Mouse (Mus musculus): ENCODE results near the gene Dbil5. TPM values are rescaled to one million over a fixed set of nuclear protein-coding genes. Genes with fewer than 3 reads are reported as not detected.

The Dbil5 gene
- 0.76 TPM in 1 of 2 replicates, not detected in the other for polyA plus RNA-seq (2012; rRNA removed)

DNA sequence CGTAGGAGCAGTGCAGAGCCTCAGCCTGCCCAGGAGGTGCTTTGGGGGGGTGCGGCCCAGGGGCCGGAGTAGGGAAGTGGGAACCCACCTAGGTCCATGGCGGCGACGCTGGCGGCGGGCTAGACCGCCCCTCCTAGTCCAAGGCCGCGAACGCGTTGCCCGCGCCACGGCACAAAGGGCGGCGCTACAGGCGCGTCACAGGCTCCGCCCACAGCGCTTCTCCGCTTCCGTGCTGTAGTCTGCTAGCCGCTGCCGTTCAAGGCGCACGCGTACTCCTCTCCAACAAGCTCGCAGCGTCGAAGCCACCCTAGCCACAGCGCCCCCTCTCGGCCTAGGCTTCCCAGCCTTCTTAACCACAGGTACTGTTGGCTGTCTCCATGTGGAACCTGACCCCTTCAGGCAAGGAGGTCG lies at the start of gene Dbil5, which contains the start of gene Gemin4:
Dbil5 (plus strand) TSS at position 219 of the 411 bp plus-strand sequence.
Gemin4 (minus strand) TSS at position 275 of the 411 bp plus-strand sequence.
- Histone ChIP-seq H3K4me3 (replicated peaks; ENCODE audit: extremely low read depth, low read depth, low read length) (peak within 1 kb of the TSS; percentile 81), H3K4me1 (ENCODE audit: control insufficient read depth, insufficient read depth, low read length) (no peaks in the 10 kb centered on the region; the same call in 1 of the 2 replicates)
- DNase-seq: peak; percentile 95
- under 1% methylated on average over 35 of the region's 35 CpGs for WGBS
- TF ChIP-seq CTCF (IDR thresholded peaks at IDR 0.05; ENCODE audit: insufficient read depth, low read length) (peak; percentile 95), POLR2A (IDR thresholded peaks at IDR 0.05; ENCODE audit: borderline replicate concordance, extremely low read depth, low read depth, low read length) (peak; percentile 83; the same call in 1 of the 2 replicates)

DNA sequence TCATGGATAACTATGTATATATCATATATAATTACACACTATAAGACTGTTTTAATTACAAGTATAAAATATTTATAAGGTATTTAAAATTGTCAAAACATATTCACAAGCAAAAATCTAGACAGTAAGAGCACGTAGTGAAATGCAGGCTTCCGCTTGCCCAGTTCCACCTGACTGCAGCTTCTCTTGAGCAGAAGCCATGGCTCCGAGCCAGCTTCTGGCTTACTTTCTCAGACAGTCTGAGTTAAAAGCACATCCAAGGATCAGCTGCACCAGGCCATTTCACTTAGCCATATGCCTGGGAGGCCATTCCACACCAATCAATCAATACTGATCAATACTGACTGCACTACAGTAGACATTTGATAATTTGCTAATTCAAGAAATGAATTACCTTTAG lies 48.4 kb upstream of the Dbil5 start:
- 84% methylated on average over 3 of the region's 3 CpGs for WGBS
- no peak for TF ChIP-seq POLR2A (IDR thresholded peaks at IDR 0.05; ENCODE audit: borderline replicate concordance, extremely low read depth, low read depth, low read length)
- TF ChIP-seq CTCF (IDR thresholded peaks at IDR 0.05; ENCODE audit: insufficient read depth, low read length): no peak
- DNase-seq: no peak
- no peak overlapping the region for H3K4me3 ChIP-seq (replicated peaks; ENCODE audit: extremely low read depth, low read depth, low read length)
- no peaks in the 10 kb centered on the region for H3K4me1 ChIP-seq (ENCODE audit: control insufficient read depth, insufficient read depth, low read length)

DNA sequence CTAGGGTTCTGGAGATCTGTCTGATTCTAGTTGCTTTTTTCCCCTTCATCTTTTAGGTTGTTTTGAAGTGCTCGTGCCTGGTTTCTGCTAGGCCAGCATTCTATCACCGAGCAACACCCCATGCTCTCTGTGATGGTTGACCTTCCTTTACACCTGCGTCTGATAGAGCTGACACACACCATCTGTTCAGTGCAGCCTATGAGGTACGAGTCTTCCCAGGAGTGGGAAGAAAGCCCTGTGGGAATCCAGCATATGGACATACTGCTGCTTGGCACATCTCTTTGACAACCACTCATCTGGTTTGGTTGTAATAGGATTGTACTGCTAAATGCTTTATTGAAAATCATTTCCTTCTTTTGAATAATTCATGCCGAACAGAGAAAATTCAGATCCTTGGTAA lies 47.2 kb upstream of the Dbil5 start:
- H3K4me3 ChIP-seq (replicated peaks; ENCODE audit: extremely low read depth, low read depth, low read length): no peak overlapping the region
- no peak for DNase-seq
- no peaks in the 10 kb centered on the region for H3K4me1 ChIP-seq (ENCODE audit: control insufficient read depth, insufficient read depth, low read length)
- WGBS: 79% methylated on average over 5 of the region's 5 CpGs
- TF ChIP-seq POLR2A (IDR thresholded peaks at IDR 0.05; ENCODE audit: borderline replicate concordance, extremely low read depth, low read depth, low read length) (no peak), CTCF (IDR thresholded peaks at IDR 0.05; ENCODE audit: insufficient read depth, low read length) (no peak)

DNA sequence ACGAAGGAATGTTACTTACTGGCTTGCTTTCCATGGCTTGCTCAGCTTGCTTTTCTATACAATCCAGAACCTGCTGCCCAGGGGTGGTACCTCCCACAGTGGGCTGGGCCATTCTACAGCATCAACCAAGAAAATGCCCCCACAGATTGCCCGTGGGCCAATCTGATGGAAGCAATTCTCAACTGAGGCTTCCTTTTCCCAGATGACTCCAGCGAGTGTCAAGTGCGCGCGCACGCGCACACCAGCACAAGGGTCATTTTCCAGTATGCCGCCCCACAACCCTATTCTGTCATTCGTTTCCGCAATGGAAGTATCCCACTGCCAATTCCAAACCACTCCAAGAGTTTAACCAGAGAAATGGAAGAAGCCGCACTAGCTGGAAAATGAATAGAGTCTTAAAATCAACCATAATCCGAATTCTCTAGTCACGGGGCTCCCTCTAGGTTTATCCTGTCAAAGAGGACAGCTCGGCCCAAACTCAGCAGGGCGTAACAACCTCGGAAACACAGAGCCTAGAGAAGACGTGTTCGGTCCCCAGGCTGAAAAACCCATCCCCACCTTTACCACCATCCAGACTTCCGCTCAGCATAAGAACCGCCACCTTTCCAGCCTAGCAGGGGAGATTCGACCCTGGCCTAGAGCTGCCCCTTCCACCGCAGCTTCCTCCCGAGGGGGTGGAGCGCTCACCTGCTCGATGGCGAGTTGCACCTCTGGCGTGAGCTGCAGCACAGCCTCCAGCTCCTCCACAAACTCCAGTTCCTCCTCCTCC lies 38.5 kb upstream of the Dbil5 start:
- peak overlapping the region; percentile 75 for H3K4me3 ChIP-seq (replicated peaks; ENCODE audit: extremely low read depth, low read depth, low read length)
- under 1% methylated on average over 28 of the region's 28 CpGs for WGBS
- peaks cover 6% of the 10 kb centered on the region; the same call in 1 of the 2 replicates for H3K4me1 ChIP-seq (ENCODE audit: control insufficient read depth, insufficient read depth, low read length)
- TF ChIP-seq POLR2A (IDR thresholded peaks at IDR 0.05; ENCODE audit: borderline replicate concordance, extremely low read depth, low read depth, low read length) (no peak), CTCF (IDR thresholded peaks at IDR 0.05; ENCODE audit: insufficient read depth, low read length) (no peak)
- no peak for DNase-seq

DNA sequence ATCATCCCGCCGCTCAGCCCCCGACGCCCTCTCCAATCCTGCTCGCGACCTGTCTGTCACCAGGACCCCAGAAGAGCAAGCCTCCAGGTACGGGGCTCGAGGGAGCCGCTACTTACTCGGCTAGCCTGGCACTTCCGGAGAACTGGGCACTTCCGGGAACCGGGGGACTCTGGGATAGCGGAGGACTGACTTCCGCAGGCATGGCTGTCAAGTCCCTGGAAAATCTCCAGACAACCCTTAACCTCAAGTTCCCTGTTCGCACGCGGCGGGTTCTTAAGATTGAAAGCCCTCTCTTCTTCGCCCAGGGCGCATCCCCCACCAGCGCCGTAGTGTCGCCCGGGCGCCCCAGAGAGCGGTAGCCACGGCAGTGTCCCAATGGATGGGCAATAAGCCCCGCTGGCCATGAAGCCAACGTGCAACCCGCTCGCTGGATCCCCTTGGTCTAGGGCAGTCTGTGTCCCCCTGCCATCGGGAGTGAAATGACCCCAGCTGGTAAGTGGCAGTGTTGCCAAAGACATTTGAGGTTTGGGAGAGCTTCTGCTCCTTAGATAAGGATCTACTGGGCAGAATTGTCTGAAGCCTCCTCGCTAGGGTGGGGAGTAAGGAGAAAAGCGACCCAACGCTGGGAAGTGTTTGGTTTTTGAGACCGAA lies 37.8 kb upstream of the Dbil5 start, which contains the start of the genes Vps53 and Fam57a:
Vps53 (minus strand) TSS at position 153 of the 651 bp plus-strand sequence.
Fam57a (plus strand) TSS at position 177 of the 651 bp plus-strand sequence.
- TF ChIP-seq POLR2A (IDR thresholded peaks at IDR 0.05; ENCODE audit: borderline replicate concordance, extremely low read depth, low read depth, low read length): peak; percentile 68; the same call in 1 of the 2 replicates
- no peak for TF ChIP-seq CTCF (IDR thresholded peaks at IDR 0.05; ENCODE audit: insufficient read depth, low read length)
- peak; percentile 90 for DNase-seq
- Histone ChIP-seq H3K4me3 (replicated peaks; ENCODE audit: extremely low read depth, low read depth, low read length) (peak within 1 kb of the TSS; percentile 75), H3K4me1 (ENCODE audit: control insufficient read depth, insufficient read depth, low read length) (peaks cover 6% of the 10 kb centered on the region; the same call in 1 of the 2 replicates)
- WGBS: under 1% methylated on average over 37 of the region's 37 CpGs

DNA sequence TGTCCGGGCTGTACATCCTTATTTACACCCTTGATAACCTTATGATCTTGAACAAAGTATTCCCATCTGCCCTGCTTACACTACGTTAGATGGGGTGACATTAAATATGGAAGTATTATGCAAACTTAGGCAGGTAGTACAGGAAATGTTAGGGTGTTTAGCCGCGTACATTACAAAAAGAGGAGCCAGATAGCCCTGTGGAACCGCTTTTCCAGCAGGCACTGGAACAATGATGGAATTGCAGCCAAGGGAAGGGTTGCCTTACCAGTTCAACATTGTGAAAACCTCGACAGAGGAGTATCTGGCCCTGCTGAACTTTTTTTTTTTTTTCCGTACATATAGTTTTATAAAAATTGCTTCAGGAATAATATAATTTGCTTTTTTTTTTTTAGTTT lies 37.3 kb upstream of the Dbil5 start:
- Histone ChIP-seq H3K4me1 (ENCODE audit: control insufficient read depth, insufficient read depth, low read length) (peaks cover 6% of the 10 kb centered on the region; the same call in 1 of the 2 replicates), H3K4me3 (replicated peaks; ENCODE audit: extremely low read depth, low read depth, low read length) (peak overlapping the region; percentile 75)
- no peak for DNase-seq
- no peak for TF ChIP-seq CTCF (IDR thresholded peaks at IDR 0.05; ENCODE audit: insufficient read depth, low read length)
- no peak for TF ChIP-seq POLR2A (IDR thresholded peaks at IDR 0.05; ENCODE audit: borderline replicate concordance, extremely low read depth, low read depth, low read length)
- 9% methylated on average over 7 of the region's 7 CpGs for WGBS

DNA sequence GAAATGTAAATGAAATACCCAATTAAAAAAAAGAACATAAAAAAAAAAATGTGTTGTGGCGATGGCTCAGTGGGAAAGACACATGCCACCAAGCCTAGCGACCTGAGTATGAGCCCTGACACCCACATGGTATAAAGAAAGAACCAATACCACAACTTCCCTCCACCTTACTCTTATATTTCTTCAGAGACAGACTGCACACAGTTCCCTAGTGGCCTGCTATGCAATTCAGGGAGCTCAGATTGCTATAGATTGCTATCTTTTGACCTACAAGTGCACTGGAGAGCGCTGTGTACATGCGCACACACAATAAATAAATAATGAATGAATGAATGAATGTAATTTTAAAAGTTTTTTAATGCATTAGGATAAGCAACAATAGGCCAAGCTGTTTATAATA lies 33.7 kb upstream of the Dbil5 start:
- 0 out of 2 replicates have a peak, but pooled peaks cover 3% of the 10 kb centered on the region for H3K4me1 ChIP-seq (ENCODE audit: control insufficient read depth, insufficient read depth, low read length)
- WGBS: 50% methylated on average over 4 of the region's 4 CpGs
- no peak for DNase-seq

DNA sequence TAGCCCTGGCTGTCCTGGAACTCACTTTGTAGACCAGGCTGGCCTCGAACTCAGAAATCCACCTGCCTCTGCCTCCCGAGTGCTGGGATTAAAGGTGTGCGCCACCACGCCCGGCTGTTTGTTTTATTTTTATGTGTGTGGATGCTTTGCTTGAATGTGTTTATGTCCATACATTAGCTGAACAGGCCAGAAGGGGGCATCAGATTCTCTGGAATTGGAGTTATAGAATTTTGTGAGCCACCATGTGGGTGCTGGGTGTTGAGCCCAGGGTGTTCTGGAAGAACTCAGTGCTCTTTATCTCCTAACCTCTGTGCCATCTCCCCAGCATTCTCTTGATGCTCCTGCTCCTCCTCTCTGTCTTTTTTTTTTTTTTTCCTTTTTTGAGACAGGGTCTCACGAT lies 30.5 kb upstream of the Dbil5 start:
- no peak for DNase-seq
- TF ChIP-seq CTCF (IDR thresholded peaks at IDR 0.05; ENCODE audit: insufficient read depth, low read length): no peak
- TF ChIP-seq POLR2A (IDR thresholded peaks at IDR 0.05; ENCODE audit: borderline replicate concordance, extremely low read depth, low read depth, low read length): no peak
- no peaks in the 10 kb centered on the region for H3K4me1 ChIP-seq (ENCODE audit: control insufficient read depth, insufficient read depth, low read length)
- no peak overlapping the region for H3K4me3 ChIP-seq (replicated peaks; ENCODE audit: extremely low read depth, low read depth, low read length)
- WGBS: 89% methylated on average over 6 of the region's 6 CpGs

More for the DNA sequence above, 33.7 kb upstream of the Dbil5 start:
- H3K4me3 ChIP-seq (replicated peaks; ENCODE audit: extremely low read depth, low read depth, low read length): no peak overlapping the region
- TF ChIP-seq POLR2A (IDR thresholded peaks at IDR 0.05; ENCODE audit: borderline replicate concordance, extremely low read depth, low read depth, low read length) (no peak), CTCF (IDR thresholded peaks at IDR 0.05; ENCODE audit: insufficient read depth, low read length) (no peak)

DNA sequence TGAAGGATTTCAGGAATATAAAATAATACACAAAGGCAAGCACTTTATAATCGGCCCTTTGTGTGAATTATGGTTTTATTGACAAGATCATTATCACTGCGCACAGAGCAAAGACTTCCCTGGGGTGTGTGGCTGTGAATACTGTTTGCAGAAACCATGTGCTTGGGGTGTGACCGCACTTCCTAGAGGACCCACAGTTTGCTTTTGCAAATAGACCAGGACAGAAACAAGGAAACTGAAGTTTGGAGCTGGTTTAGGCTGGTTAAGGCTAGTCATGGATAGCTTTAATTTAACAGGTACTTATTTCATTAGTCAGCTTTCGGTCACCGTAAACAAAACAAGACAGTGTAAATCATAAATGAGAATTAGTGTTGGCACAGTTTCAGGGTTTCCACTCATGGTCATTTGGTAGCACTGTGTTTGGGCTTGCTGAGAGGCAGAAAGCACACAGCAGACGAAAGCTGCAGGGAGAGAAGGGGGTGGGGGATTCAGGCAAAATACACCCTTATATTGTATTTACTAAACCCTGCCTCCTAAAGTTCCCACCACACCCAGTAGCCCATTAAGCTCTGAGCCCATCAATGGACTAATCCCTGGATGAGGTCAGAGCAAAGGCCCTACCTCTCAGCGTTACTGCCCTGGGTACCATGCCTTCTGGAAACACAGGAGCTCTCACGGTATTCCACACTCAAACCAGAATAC lies 21.0 kb upstream of the Dbil5 start:
- Histone ChIP-seq H3K4me1 (ENCODE audit: control insufficient read depth, insufficient read depth, low read length) (peaks cover under 1% of the 10 kb centered on the region; the same call in 1 of the 2 replicates), H3K4me3 (replicated peaks; ENCODE audit: extremely low read depth, low read depth, low read length) (no peak overlapping the region)
- DNase-seq: no peak
- 36% methylated on average over 8 of the region's 8 CpGs for WGBS
- TF ChIP-seq CTCF (IDR thresholded peaks at IDR 0.05; ENCODE audit: insufficient read depth, low read length): no peak
- no peak for TF ChIP-seq POLR2A (IDR thresholded peaks at IDR 0.05; ENCODE audit: borderline replicate concordance, extremely low read depth, low read depth, low read length)
